Mouse (Mus musculus): ENCODE results near the gene Cd302. TPM values are rescaled to one million over a fixed set of nuclear protein-coding genes. Genes with fewer than 3 reads are reported as not detected.

Gene Cd302
- 43.6 and 47.2 TPM in 2 replicates for polyA plus RNA-seq (2015; fragmentation: Nextera tagmentation; extraction: Ambion mirVana)

- Histone ChIP-seq H3K9ac (peak within 1 kb of the TSS; percentile 60), H3K4me2 (peak within 1 kb of the TSS; percentile 97), H3K9me3 (replicated peaks) (no peaks in the 10 kb centered on the region), H3K27ac (peak within 1 kb of the TSS; percentile 77), H3K4me3 (replicated peaks) (peak within 1 kb of the TSS; percentile 58), H3K27me3 (no peaks in the 10 kb centered on the region), H3K4me1 (peaks cover 19% of the 10 kb centered on the region), H3K36me3 (no peaks in the 10 kb centered on the region)
- 36% methylated on average over 4 of the region's 4 CpGs for WGBS
- no peak for ATAC-seq (replicated peaks; ENCODE audit: low FRiP score)
Measured at GRCm38 (mm10) chr2:60284467-60284821, at the start of gene Cd302. Cd302 (minus strand) TSS chr2:60284488.

DNA sequence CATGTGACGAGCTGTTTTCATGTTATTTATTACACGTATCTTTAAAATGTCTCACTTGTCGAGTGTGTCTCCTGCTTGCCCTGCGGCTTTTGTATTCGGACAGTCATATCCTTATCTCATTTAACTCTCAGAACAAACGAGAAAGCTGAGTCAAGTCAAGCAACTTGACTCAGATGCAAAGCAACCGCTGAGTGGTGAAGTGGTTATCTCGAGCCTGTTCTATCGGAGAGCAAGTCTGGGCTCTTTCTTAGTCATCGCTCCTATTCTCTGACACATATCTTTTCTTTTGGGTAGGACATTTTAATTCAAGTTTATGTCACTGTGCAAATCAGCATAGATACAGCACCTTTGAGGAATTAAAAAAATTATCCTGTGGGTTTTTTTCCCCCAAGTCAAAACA is 44.4 kb upstream of the Cd302 start:
- H3K4me2 ChIP-seq, result no peak overlapping the region
- 91% methylated on average over 10 of the region's 10 CpGs for WGBS
- no peak for ATAC-seq (replicated peaks; ENCODE audit: low FRiP score)

GRCm38 (mm10) chr2:60327581-60327980 is 43.3 kb upstream of the Cd302 start:
- 86% methylated on average over 11 of the region's 11 CpGs for WGBS
- H3K9ac ChIP-seq, result no peak overlapping the region
- H3K9me3 ChIP-seq (replicated peaks), result no peaks in the 10 kb centered on the region
- H3K27me3 ChIP-seq, result no peaks in the 10 kb centered on the region
- 0 out of 2 replicates have a peak, but pooled peaks cover 2% of the 10 kb centered on the region for H3K36me3 ChIP-seq
- H3K4me2 ChIP-seq, result no peak overlapping the region
- no peak for ATAC-seq (replicated peaks; ENCODE audit: low FRiP score)
- H3K4me1 ChIP-seq, result no peaks in the 10 kb centered on the region
- no peak overlapping the region for H3K4me3 ChIP-seq (replicated peaks)
- no peak overlapping the region for H3K27ac ChIP-seq

More for the DNA sequence above, 44.4 kb upstream of the Cd302 start:
- Histone ChIP-seq H3K27me3 (no peaks in the 10 kb centered on the region), H3K4me3 (replicated peaks) (no peak overlapping the region), H3K9ac (no peak overlapping the region), H3K4me1 (no peaks in the 10 kb centered on the region), H3K27ac (no peak overlapping the region), H3K36me3 (0 out of 2 replicates have a peak, but pooled peaks cover 2% of the 10 kb centered on the region), H3K9me3 (replicated peaks) (no peaks in the 10 kb centered on the region)

- 89% methylated on average over 7 of the region's 7 CpGs for WGBS
- no peak for ATAC-seq (replicated peaks; ENCODE audit: low FRiP score)
Measured at GRCm38 (mm10) chr2:60326948-60327347, 42.7 kb upstream of the Cd302 start.

GRCm38 (mm10) chr2:60323411-60323810 is 39.1 kb upstream of the Cd302 start:
- no peaks in the 10 kb centered on the region for H3K9me3 ChIP-seq (replicated peaks)
- no peaks in the 10 kb centered on the region for H3K27me3 ChIP-seq
- no peaks in the 10 kb centered on the region for H3K4me1 ChIP-seq
- 0 out of 2 replicates have a peak, but pooled peaks cover 2% of the 10 kb centered on the region for H3K36me3 ChIP-seq
- H3K27ac ChIP-seq, result no peak overlapping the region
- ATAC-seq (replicated peaks; ENCODE audit: low FRiP score), result no peak
- WGBS, result 81% methylated on average over 5 of the region's 5 CpGs
- no peak overlapping the region for H3K9ac ChIP-seq
- no peak overlapping the region for H3K4me3 ChIP-seq (replicated peaks)
- H3K4me2 ChIP-seq, result no peak overlapping the region

More at GRCm38 (mm10) chr2:60326948-60327347, 42.7 kb upstream of the Cd302 start:
- Histone ChIP-seq H3K27ac (no peak overlapping the region), H3K27me3 (no peaks in the 10 kb centered on the region), H3K36me3 (0 out of 2 replicates have a peak, but pooled peaks cover 2% of the 10 kb centered on the region), H3K9ac (no peak overlapping the region), H3K4me3 (replicated peaks) (no peak overlapping the region), H3K9me3 (replicated peaks) (no peaks in the 10 kb centered on the region), H3K4me1 (no peaks in the 10 kb centered on the region), H3K4me2 (no peak overlapping the region)

DNA sequence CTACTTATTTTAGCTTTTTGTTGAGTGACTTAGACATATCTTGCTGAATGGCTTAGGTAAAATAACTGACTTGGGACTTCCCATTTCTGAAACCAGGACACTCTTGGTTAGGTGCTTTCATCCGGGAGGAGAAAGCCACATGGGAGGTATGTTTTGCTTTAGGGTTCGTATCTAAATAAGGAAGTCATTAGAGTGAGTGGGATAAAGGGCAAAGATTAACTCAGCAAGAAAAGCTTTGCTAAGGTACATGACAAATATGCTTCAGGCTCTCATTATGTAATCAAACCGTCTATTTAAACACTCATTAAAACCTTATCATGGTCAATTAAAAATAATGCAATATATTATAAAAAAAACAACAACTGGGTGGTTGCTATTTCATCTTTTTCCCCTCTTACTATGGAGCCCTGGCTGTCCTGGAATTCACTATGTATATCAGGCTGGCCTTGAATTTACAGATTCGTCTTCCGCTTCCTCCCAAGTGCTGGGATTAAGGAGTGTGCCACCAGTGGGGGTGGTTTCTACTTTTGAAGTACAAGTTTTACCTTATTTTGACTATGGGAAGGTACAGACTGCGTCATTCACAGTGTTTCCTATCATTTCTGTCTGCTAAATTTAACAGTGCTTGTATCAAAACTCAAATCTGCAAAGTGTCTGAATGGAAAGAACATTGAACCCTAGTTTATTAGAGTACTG is 37.9 kb upstream of the Cd302 start:
- WGBS, result 58% methylated on average over 6 of the region's 6 CpGs
- Histone ChIP-seq H3K9ac (no peak overlapping the region), H3K4me3 (replicated peaks) (no peak overlapping the region), H3K27ac (no peak overlapping the region), H3K4me2 (no peak overlapping the region), H3K9me3 (replicated peaks) (no peaks in the 10 kb centered on the region), H3K36me3 (0 out of 2 replicates have a peak, but pooled peaks cover 2% of the 10 kb centered on the region), H3K4me1 (no peaks in the 10 kb centered on the region), H3K27me3 (no peaks in the 10 kb centered on the region)
- no peak for ATAC-seq (replicated peaks; ENCODE audit: low FRiP score)

DNA sequence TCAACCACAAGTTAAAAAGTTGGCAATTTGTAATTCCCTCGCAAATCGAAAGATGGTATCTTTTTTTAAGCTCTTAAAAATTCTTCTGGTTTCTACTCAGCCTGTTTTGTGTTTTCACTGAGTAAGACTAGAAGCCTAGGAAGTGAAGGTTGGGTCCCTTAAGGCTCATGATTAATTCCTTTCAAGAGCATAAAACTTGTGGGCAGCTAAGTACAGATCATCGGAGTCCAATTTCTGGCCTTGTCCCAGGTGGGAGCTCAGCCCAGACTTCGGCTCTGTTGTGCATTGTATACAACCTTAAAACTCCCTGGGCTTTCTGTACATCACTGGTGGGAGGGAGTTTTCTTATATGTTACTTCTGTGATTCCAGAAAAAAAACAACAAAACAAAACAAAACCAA is 19.5 kb upstream of the Cd302 start:
- no peak overlapping the region for H3K27ac ChIP-seq
- no peaks in the 10 kb centered on the region for H3K4me1 ChIP-seq
- 43% methylated on average over 4 of the region's 4 CpGs for WGBS
- no peak overlapping the region for H3K9ac ChIP-seq
- H3K4me3 ChIP-seq (replicated peaks), result no peak overlapping the region
- 0 out of 2 replicates have a peak, but pooled peaks cover 3% of the 10 kb centered on the region for H3K36me3 ChIP-seq
- H3K27me3 ChIP-seq, result no peaks in the 10 kb centered on the region
- H3K9me3 ChIP-seq (replicated peaks), result no peaks in the 10 kb centered on the region
- ATAC-seq (replicated peaks; ENCODE audit: low FRiP score), result 0 out of 2 replicates have a peak, but pooled peaks have one; percentile 36
- H3K4me2 ChIP-seq, result no peak overlapping the region

GRCm38 (mm10) chr2:60299323-60299722 is 15.0 kb upstream of the Cd302 start:
- Histone ChIP-seq H3K27me3 (no peaks in the 10 kb centered on the region), H3K4me1 (no peaks in the 10 kb centered on the region), H3K4me2 (no peak overlapping the region)

GRCm38 (mm10) chr2:60298266-60298665 is 14.0 kb upstream of the Cd302 start:
- H3K4me1 ChIP-seq, result no peaks in the 10 kb centered on the region
- ATAC-seq (replicated peaks; ENCODE audit: low FRiP score), result no peak
- 73% methylated on average over 3 of the region's 3 CpGs for WGBS
- H3K4me3 ChIP-seq (replicated peaks), result no peak overlapping the region
- H3K4me2 ChIP-seq, result no peak overlapping the region
- H3K9me3 ChIP-seq (replicated peaks), result no peaks in the 10 kb centered on the region
- H3K36me3 ChIP-seq, result no peaks in the 10 kb centered on the region
- no peak overlapping the region for H3K27ac ChIP-seq
- H3K27me3 ChIP-seq, result no peaks in the 10 kb centered on the region
- H3K9ac ChIP-seq, result no peak overlapping the region

More at GRCm38 (mm10) chr2:60299323-60299722, 15.0 kb upstream of the Cd302 start:
- H3K36me3 ChIP-seq, result no peaks in the 10 kb centered on the region
- H3K9ac ChIP-seq, result no peak overlapping the region
- no peak overlapping the region for H3K27ac ChIP-seq
- 87% methylated on average over 2 of the region's 2 CpGs for WGBS
- H3K9me3 ChIP-seq (replicated peaks), result no peaks in the 10 kb centered on the region
- no peak overlapping the region for H3K4me3 ChIP-seq (replicated peaks)
- no peak for ATAC-seq (replicated peaks; ENCODE audit: low FRiP score)

DNA sequence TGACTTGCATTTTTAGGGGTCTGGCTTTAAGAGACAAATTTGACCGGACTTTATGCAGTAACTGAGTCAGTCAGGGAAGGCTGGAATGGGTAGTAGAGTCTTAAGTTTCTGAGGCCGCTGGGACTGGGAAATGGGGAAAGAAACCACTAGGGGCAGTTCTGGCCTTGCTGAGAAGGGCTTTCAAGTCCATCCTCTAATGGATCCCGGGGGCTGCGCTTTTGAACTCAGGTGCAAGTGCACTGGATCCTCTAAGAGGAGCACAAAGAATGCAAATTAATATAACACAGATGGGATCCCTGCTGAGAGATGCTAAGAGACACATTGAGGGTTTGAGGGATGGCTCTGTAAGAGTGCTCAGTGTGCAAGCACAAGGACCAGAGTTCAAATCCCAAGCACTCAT is 7.1 kb upstream of the Cd302 start:
- 81% methylated on average over 4 of the region's 4 CpGs for WGBS
- Histone ChIP-seq H3K27me3 (no peaks in the 10 kb centered on the region), H3K4me1 (no peaks in the 10 kb centered on the region), H3K36me3 (no peaks in the 10 kb centered on the region), H3K27ac (no peak overlapping the region), H3K4me3 (replicated peaks) (no peak overlapping the region), H3K9ac (no peak overlapping the region), H3K9me3 (replicated peaks) (no peaks in the 10 kb centered on the region), H3K4me2 (no peak overlapping the region)
- no peak for ATAC-seq (replicated peaks; ENCODE audit: low FRiP score)

- no peak overlapping the region for H3K4me3 ChIP-seq (replicated peaks)
- no peak overlapping the region for H3K4me2 ChIP-seq
- ATAC-seq (replicated peaks; ENCODE audit: low FRiP score), result no peak
- peaks cover 2% of the 10 kb centered on the region; the same call in 1 of the 2 replicates for H3K4me1 ChIP-seq
- H3K27me3 ChIP-seq, result no peaks in the 10 kb centered on the region
- H3K27ac ChIP-seq, result no peak overlapping the region
- no peak overlapping the region for H3K9ac ChIP-seq
- WGBS, result 59% methylated on average over 1 of the region's 1 CpGs
- H3K36me3 ChIP-seq, result no peaks in the 10 kb centered on the region
- no peaks in the 10 kb centered on the region for H3K9me3 ChIP-seq (replicated peaks)
Measured at GRCm38 (mm10) chr2:60289451-60289850, 5.2 kb upstream of the Cd302 start.

DNA sequence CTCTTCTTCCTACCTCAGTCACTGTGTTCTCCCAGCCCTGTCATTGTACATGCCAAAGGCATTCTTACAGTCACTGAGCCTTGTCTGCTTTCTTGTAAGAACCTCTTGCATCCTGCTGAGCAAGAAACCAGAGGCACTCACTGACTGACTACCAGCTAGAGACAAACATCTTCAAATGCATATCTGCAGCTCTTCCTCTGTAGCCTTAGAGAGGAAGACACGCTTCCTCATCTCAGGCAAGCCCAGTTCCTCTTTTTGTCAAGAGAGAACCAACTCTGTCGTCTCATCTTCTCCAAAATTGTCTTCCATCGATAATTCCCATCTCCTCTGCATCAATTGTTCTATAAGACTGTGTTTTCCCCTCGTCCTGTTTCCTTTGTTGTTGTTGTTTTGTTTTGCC is 4.3 kb upstream of the Cd302 start:
- Histone ChIP-seq H3K4me2 (no peak overlapping the region), H3K36me3 (no peaks in the 10 kb centered on the region), H3K27ac (no peak overlapping the region), H3K4me1 (peaks cover 10% of the 10 kb centered on the region), H3K27me3 (no peaks in the 10 kb centered on the region), H3K4me3 (replicated peaks) (no peak overlapping the region), H3K9ac (no peak overlapping the region), H3K9me3 (replicated peaks) (no peaks in the 10 kb centered on the region)
- 80% methylated on average over 4 of the region's 4 CpGs for WGBS
- no peak for ATAC-seq (replicated peaks; ENCODE audit: low FRiP score)
